35 mouse cellular contexts compared by ENCODE assay signal in genomic region chr16:23098105-23098452, GRCm38 (mm10). TPM values are rescaled to one million over a fixed set of nuclear protein-coding genes. Genes with fewer than 3 reads are reported as not detected.
"Had no signal": no experiment of that assay in that cellular context is flagged by ENCODE, and none has a peak within 500 bp of the region (broad histone marks: within the 10 kb centered on the region; RNA-seq: fewer than 3 reads in every experiment).

No protein-coding gene starts in this region.

RNA-seq across cellular contexts. Expression of gene Kng1, which starts 40.4 kb away (rescaled TPM):
- total RNA-seq: heart, postnatal 10 days; heart, postnatal 14 days; heart, postnatal 25 days; heart, postnatal 36 days; hematopoietic stem cell, adult 5-6 weeks; hindbrain, postnatal 0 days; layer of hippocampus, adult 18-20 months; layer of hippocampus, adult 2 months; layer of hippocampus, adult 8-10 months; layer of hippocampus, postnatal 10 days; layer of hippocampus, postnatal 14 days; layer of hippocampus, postnatal 25 days; layer of hippocampus, postnatal 36 days; left cerebral cortex, adult 18-20 months; left cerebral cortex, adult 2 months; left cerebral cortex, adult 8-10 months; left cerebral cortex, postnatal 10 days had no signal
- polyA plus RNA-seq: heart, embryonic 14.5 days; hindbrain, embryonic 10.5 days; hindbrain, embryonic 11.5 days; hindbrain, embryonic 12.5 days; hindbrain, embryonic 13.5 days; hindbrain, embryonic 14.5 days; inflammation-experienced regulatory T-cells, adult 6 months; intestine, embryonic 14.5 days; large intestine, adult 2 months had no signal

RNA-seq across cellular contexts. Expression of gene Adipoq, which starts 48.3 kb away (rescaled TPM):
- total RNA-seq: hematopoietic stem cell, adult 5-6 weeks; hindbrain, postnatal 0 days; layer of hippocampus, adult 18-20 months; layer of hippocampus, adult 2 months; layer of hippocampus, adult 8-10 months; layer of hippocampus, postnatal 10 days; layer of hippocampus, postnatal 14 days; layer of hippocampus, postnatal 25 days; layer of hippocampus, postnatal 36 days; left cerebral cortex, adult 18-20 months; left cerebral cortex, adult 2 months; left cerebral cortex, adult 8-10 months; left cerebral cortex, postnatal 10 days had no signal
- polyA plus RNA-seq: heart, embryonic 15.5 days; heart, embryonic 16.5 days; hindbrain, embryonic 10.5 days; hindbrain, embryonic 11.5 days; hindbrain, embryonic 12.5 days; hindbrain, embryonic 13.5 days; hindbrain, embryonic 14.5 days; hindbrain, embryonic 15.5 days; hindbrain, embryonic 16.5 days; hindbrain, postnatal 0 days; intestine, embryonic 14.5 days; intestine, embryonic 15.5 days; intestine, embryonic 16.5 days; intestine, postnatal 0 days; kidney, embryonic 14.5 days; kidney, embryonic 15.5 days had no signal
